Mouse (Mus musculus) B cell, adult 62 days (primary cell): ENCODE measurements around the gene Ccdc58. TPM values are rescaled to one million over a fixed set of nuclear protein-coding genes. Genes with fewer than 3 reads are reported as not detected.

Experiments used
- total RNA-seq: library from RNA; stranded (reverse); gene quantifications from 4 replicates; pipeline ENCODE4 v1.2.4, GENCODE M21; 2023

Gene Ccdc58
- 26.9 to 36.5 TPM (median 31.1 TPM) in 4 replicates for total RNA-seq

GRCm38 (mm10) chr16:36071450-36072379, at the start of gene Ccdc58, which contains the start of gene Fam162a:
Ccdc58 (plus strand) TSS chr16:36071685.
Fam162a (minus strand) TSS chr16:36071594.

GRCm38 (mm10) chr16:36040640-36041624, 30.6 kb upstream of the Ccdc58 start, which contains the start of gene Wdr5b:
Wdr5b (plus strand) TSS chr16:36041190.

DNA sequence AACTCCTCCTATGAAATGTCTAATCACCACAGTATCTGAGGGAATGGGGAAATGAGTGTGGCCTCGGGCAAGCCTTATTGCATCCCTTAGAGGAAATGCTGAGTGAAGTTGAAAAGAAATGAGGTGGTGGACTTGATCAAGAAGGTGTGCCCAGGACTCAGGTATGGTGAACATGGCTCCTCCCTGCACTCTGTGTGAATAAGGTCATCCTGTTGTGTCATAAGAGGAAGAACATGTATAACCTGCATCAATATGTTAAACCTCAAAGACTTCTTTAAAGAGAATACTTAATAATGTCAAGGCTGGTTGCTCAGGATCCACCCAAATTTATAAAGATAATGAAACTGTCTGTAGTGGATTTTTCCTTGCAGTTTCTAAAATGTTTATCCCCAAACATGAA, 59.7 kb downstream of the Ccdc58 start, which contains the start of gene Csta1:
Gene Csta1, minus strand, starts transcription at position 101 of the 400 bp plus-strand sequence.

Other genes with a start within 250 kb of the Ccdc58 start
- 51.5 to 57.9 TPM (median 57.3 TPM) in 4 replicates for gene Parp14, start 200.1 kb upstream of the Ccdc58 start, total RNA-seq
- gene Parp9, start 133.2 kb upstream of the Ccdc58 start, total RNA-seq: 44.3 to 51.9 TPM (median 48.7 TPM) in 4 replicates
- 29.3 to 34.0 TPM (median 30.4 TPM) in 4 replicates for gene Dtx3l, start 132.5 kb upstream of the Ccdc58 start, total RNA-seq
- gene Kpna1, start 92.9 kb upstream of the Ccdc58 start, total RNA-seq: 162 to 196 TPM (median 172 TPM) in 4 replicates
- 15.4 to 17.9 TPM (median 17.2 TPM) in 4 replicates for gene Wdr5b, start 30.5 kb upstream of the Ccdc58 start, total RNA-seq
- gene Fam162a, start 91 bp upstream of the Ccdc58 start, total RNA-seq: 27.6 to 31.6 TPM (median 29.2 TPM) in 4 replicates
- not detected in 4 replicates for gene Csta1, start 59.6 kb downstream of the Ccdc58 start, total RNA-seq
- gene Stfa2l1, start 85.1 kb downstream of the Ccdc58 start, total RNA-seq: not detected in 4 replicates
- gene Gm5483, start 112.5 kb downstream of the Ccdc58 start, total RNA-seq: not detected in 4 replicates
- not detected in 4 replicates for gene Gm5416, start 138.7 kb downstream of the Ccdc58 start, total RNA-seq
- not detected in 4 replicates for gene 2010005H15Rik, start 149.8 kb downstream of the Ccdc58 start, total RNA-seq
- not detected in 4 replicates for gene Stfa1, start 205.3 kb downstream of the Ccdc58 start, total RNA-seq